Mouse (Mus musculus): ENCODE results near the gene Eri3. TPM values are rescaled to one million over a fixed set of nuclear protein-coding genes. Genes with fewer than 3 reads are reported as not detected.

Gene Eri3
- total and polyA plus RNA-seq, 2 experiments from 2014 or later: 97.8 to 119 TPM

GRCm38 (mm10) chr4:117577579-117577978, 27.4 kb downstream of the Eri3 start:
- Histone ChIP-seq H3K4me3 (ENCODE audit: low read depth, low read length) (no peak overlapping the region), H3K4me2 (ENCODE audit: low read depth, low read length) (no peak overlapping the region), H3K9me3 (replicated peaks; ENCODE audit: control insufficient read depth, low read length) (no peaks in the 10 kb centered on the region), H3K36me3 (replicated peaks; ENCODE audit: control insufficient read depth, insufficient read depth, low read length) (peaks cover 15% of the 10 kb centered on the region), H3K4me1 (ENCODE audit: control insufficient read depth, insufficient read depth) (no peaks in the 10 kb centered on the region), H3K27me3 (ENCODE audit: control insufficient read depth, insufficient read depth, low read length) (no peaks in the 10 kb centered on the region), H3K9ac (replicated peaks; ENCODE audit: low read depth, low read length) (no peak overlapping the region), H3K27ac (ENCODE audit: low read depth) (no peak overlapping the region)
- DNase-seq (ENCODE audit: low spot score) (no peak), ATAC-seq (ENCODE audit: insufficient read depth, low read depth) (no peak)
- 100% methylated on average over 1 of the region's 1 CpGs for WGBS
- no peak for TF ChIP-seq CTCF (IDR thresholded peaks at IDR 0.05; ENCODE audit: low read depth)
- no peak for TF ChIP-seq EP300 (IDR thresholded peaks at IDR 0.05; ENCODE audit: low read depth)

GRCm38 (mm10) chr4:117581626-117582025, 31.5 kb downstream of the Eri3 start:
- no peak overlapping the region for H3K4me3 ChIP-seq (ENCODE audit: low read depth, low read length)
- 92% methylated on average over 9 of the region's 9 CpGs for WGBS
- H3K4me1 ChIP-seq (ENCODE audit: control insufficient read depth, insufficient read depth): no peaks in the 10 kb centered on the region
- ATAC-seq (ENCODE audit: insufficient read depth, low read depth) (no peak), DNase-seq (ENCODE audit: low spot score) (no peak)
- H3K36me3 ChIP-seq (replicated peaks; ENCODE audit: control insufficient read depth, insufficient read depth, low read length): peaks cover 47% of the 10 kb centered on the region
- TF ChIP-seq CTCF (IDR thresholded peaks at IDR 0.05; ENCODE audit: low read depth) (no peak), EP300 (IDR thresholded peaks at IDR 0.05; ENCODE audit: low read depth) (no peak)
- H3K27ac ChIP-seq (ENCODE audit: low read depth): no peak overlapping the region
- no peaks in the 10 kb centered on the region for H3K27me3 ChIP-seq (ENCODE audit: control insufficient read depth, insufficient read depth, low read length)
- H3K9me3 ChIP-seq (replicated peaks; ENCODE audit: control insufficient read depth, low read length): no peaks in the 10 kb centered on the region
- no peak overlapping the region for H3K4me2 ChIP-seq (ENCODE audit: low read depth, low read length)
- no peak overlapping the region for H3K9ac ChIP-seq (replicated peaks; ENCODE audit: low read depth, low read length)

GRCm38 (mm10) chr4:117585995-117586394, 35.8 kb downstream of the Eri3 start:
- Histone ChIP-seq H3K4me1 (ENCODE audit: control insufficient read depth, insufficient read depth) (no peaks in the 10 kb centered on the region), H3K9ac (replicated peaks; ENCODE audit: low read depth, low read length) (no peak overlapping the region), H3K9me3 (replicated peaks; ENCODE audit: control insufficient read depth, low read length) (no peaks in the 10 kb centered on the region), H3K36me3 (replicated peaks; ENCODE audit: control insufficient read depth, insufficient read depth, low read length) (peaks cover 42% of the 10 kb centered on the region), H3K4me2 (ENCODE audit: low read depth, low read length) (no peak overlapping the region), H3K27me3 (ENCODE audit: control insufficient read depth, insufficient read depth, low read length) (no peaks in the 10 kb centered on the region), H3K4me3 (ENCODE audit: low read depth, low read length) (no peak overlapping the region), H3K27ac (ENCODE audit: low read depth) (no peak overlapping the region)
- 49% methylated on average over 2 of the region's 2 CpGs for WGBS
- DNase-seq (ENCODE audit: low spot score) (no peak), ATAC-seq (ENCODE audit: insufficient read depth, low read depth) (no peak)
- TF ChIP-seq CTCF (IDR thresholded peaks at IDR 0.05; ENCODE audit: low read depth) (no peak), EP300 (IDR thresholded peaks at IDR 0.05; ENCODE audit: low read depth) (no peak)

DNA sequence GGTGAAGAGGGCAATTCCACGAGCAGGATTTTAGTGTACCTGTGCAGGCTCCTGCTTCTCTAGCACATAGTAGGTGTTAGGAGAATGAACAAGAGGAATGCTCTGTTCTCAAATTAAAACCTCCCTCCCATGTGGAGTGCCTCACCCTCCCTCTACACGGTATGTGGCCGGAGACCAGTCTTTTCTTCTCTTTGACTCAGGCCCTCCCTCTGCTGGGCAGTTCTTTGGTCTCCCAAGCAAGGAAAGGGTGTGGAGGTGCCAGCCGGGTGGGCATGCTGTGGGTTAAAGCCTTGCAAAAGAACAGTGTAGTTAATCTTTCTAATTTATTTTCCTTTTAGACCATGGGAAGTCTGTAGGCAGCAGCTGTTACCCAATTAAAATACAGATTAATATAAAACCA, 37.3 kb downstream of the Eri3 start:
- H3K27ac ChIP-seq (ENCODE audit: low read depth): no peak overlapping the region
- peaks cover 37% of the 10 kb centered on the region for H3K36me3 ChIP-seq (replicated peaks; ENCODE audit: control insufficient read depth, insufficient read depth, low read length)
- no peak overlapping the region for H3K4me2 ChIP-seq (ENCODE audit: low read depth, low read length)
- H3K9ac ChIP-seq (replicated peaks; ENCODE audit: low read depth, low read length): no peak overlapping the region
- ATAC-seq (ENCODE audit: insufficient read depth, low read depth) (no peak), DNase-seq (ENCODE audit: low spot score) (no peak)
- H3K9me3 ChIP-seq (replicated peaks; ENCODE audit: control insufficient read depth, low read length): no peaks in the 10 kb centered on the region
- no peak overlapping the region for H3K4me3 ChIP-seq (ENCODE audit: low read depth, low read length)
- 40% methylated on average over 4 of the region's 4 CpGs for WGBS
- H3K4me1 ChIP-seq (ENCODE audit: control insufficient read depth, insufficient read depth): no peaks in the 10 kb centered on the region
- TF ChIP-seq EP300 (IDR thresholded peaks at IDR 0.05; ENCODE audit: low read depth) (no peak), CTCF (IDR thresholded peaks at IDR 0.05; ENCODE audit: low read depth) (peak; percentile 45)
- H3K27me3 ChIP-seq (ENCODE audit: control insufficient read depth, insufficient read depth, low read length): no peaks in the 10 kb centered on the region

- 76% methylated on average over 8 of the region's 8 CpGs for WGBS
- H3K27ac ChIP-seq (ENCODE audit: low read depth): no peak overlapping the region
- H3K4me3 ChIP-seq (ENCODE audit: low read depth, low read length): no peak overlapping the region
- peaks cover 26% of the 10 kb centered on the region for H3K36me3 ChIP-seq (replicated peaks; ENCODE audit: control insufficient read depth, insufficient read depth, low read length)
- TF ChIP-seq CTCF (IDR thresholded peaks at IDR 0.05; ENCODE audit: low read depth): no peak
- TF ChIP-seq EP300 (IDR thresholded peaks at IDR 0.05; ENCODE audit: low read depth): no peak
- ATAC-seq (ENCODE audit: insufficient read depth, low read depth): no peak
- H3K9ac ChIP-seq (replicated peaks; ENCODE audit: low read depth, low read length): no peak overlapping the region
- H3K4me1 ChIP-seq (ENCODE audit: control insufficient read depth, insufficient read depth): no peaks in the 10 kb centered on the region
- DNase-seq (ENCODE audit: low spot score): no peak
- H3K27me3 ChIP-seq (ENCODE audit: control insufficient read depth, insufficient read depth, low read length): no peaks in the 10 kb centered on the region
- H3K9me3 ChIP-seq (replicated peaks; ENCODE audit: control insufficient read depth, low read length): no peaks in the 10 kb centered on the region
- no peak overlapping the region for H3K4me2 ChIP-seq (ENCODE audit: low read depth, low read length)
These were observed 39.0 kb downstream of the Eri3 start for GRCm38 (mm10) chr4:117589081-117589660.

- Histone ChIP-seq H3K4me3 (ENCODE audit: low read depth, low read length) (no peak overlapping the region), H3K4me2 (ENCODE audit: low read depth, low read length) (no peak overlapping the region), H3K36me3 (replicated peaks; ENCODE audit: control insufficient read depth, insufficient read depth, low read length) (peaks cover 24% of the 10 kb centered on the region), H3K9me3 (replicated peaks; ENCODE audit: control insufficient read depth, low read length) (no peaks in the 10 kb centered on the region), H3K9ac (replicated peaks; ENCODE audit: low read depth, low read length) (no peak overlapping the region), H3K27me3 (ENCODE audit: control insufficient read depth, insufficient read depth, low read length) (no peaks in the 10 kb centered on the region), H3K27ac (ENCODE audit: low read depth) (no peak overlapping the region), H3K4me1 (ENCODE audit: control insufficient read depth, insufficient read depth) (no peaks in the 10 kb centered on the region)
- 55% methylated on average over 2 of the region's 2 CpGs for WGBS
- peak; percentile 62 for DNase-seq (ENCODE audit: low spot score)
- peak; percentile 74 for ATAC-seq (ENCODE audit: insufficient read depth, low read depth)
- TF ChIP-seq EP300 (IDR thresholded peaks at IDR 0.05; ENCODE audit: low read depth): no peak
These were observed 40.6 kb downstream of the Eri3 start for GRCm38 (mm10) chr4:117590781-117591180.
